Mouse (Mus musculus) layer of hippocampus, adult 2 months (tissue): ENCODE results near the gene Cypt14. TPM values are rescaled to one million over a fixed set of nuclear protein-coding genes. Genes with fewer than 3 reads are reported as not detected.
"Not testable (repeated sequence)": the region's sequence is repeated elsewhere in the genome, so short reads cannot be mapped to it uniquely, and the experiment has no call there.

Source experiments
- DNase-seq, 2 experiments: peaks; one replicate each; pipeline ENCODE4 v3.0.0; 2022; ENCODE audit warnings: low spot score in 2 of 2
- H3K27ac ChIP-seq: fragments of 200-600 bp; 2 replicates; pipeline ENCODE4 v1.8.1; 2022
- H3K4me3 ChIP-seq: fragments of 200-600 bp; 2 replicates; pipeline ENCODE4 v1.8.1; 2022; ENCODE audit warnings: mild to moderate bottlenecking
- long read RNA-seq, 2 experiments: library from polyadenylated mRNA; stranded (forward); transcript quantifications; one replicate each; pipeline ENCODE4 v2.0.0; 2021; ENCODE audit warnings: borderline mapping rate in 2 of 2
- total RNA-seq, 2 experiments: library from RNA; stranded (reverse); gene quantifications; 2 replicates each; pipeline ENCODE4 v1.2.3; 2021

Gene Cypt14
- not detected for total RNA-seq
- long read RNA-seq, experiment 1 = 0 reads
- long read RNA-seq, experiment 2 = 0 reads

DNA sequence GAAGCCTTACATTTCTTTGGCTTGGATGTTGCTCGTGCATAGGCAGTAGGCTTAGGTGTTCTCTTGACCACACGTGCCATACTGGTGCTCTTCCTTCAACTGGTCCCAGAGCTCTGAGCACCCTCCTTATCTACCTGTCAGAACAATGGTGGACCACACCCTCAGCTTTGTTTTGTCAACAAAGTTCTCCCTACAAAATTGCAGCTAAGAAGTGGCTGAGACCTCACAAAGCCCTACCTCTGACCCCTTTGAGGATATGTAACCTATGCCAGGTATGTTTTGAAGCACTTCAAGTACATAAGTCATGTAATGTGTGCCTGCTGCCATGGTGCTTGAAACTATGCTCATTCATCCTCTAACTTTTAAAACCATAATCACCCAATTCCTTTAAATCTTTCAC lies at the start of gene Cypt14:
Cypt14 (minus strand) TSS at position 101 of the 400 bp plus-strand sequence.
- H3K4me3 ChIP-seq, H3K27ac ChIP-seq, DNase-seq: not testable (repeated sequence)
